Mouse (Mus musculus) kidney, embryonic 14.5 days (tissue): ENCODE data around the gene Zfp821. TPM values are rescaled to one million over a fixed set of nuclear protein-coding genes. Genes with fewer than 3 reads are reported as not detected.

ENCODE experiments used
- ATAC-seq: fragments of 200-750 bp; cut with Nextera tagmentation; 2 replicates; pipeline ENCODE4 v1.8.0; 2017; ENCODE audit warnings: moderate number of reproducible peaks, mild to moderate bottlenecking, moderate TSS enrichment, moderate library complexity; ENCODE audit not compliant: low FRiP score, low TSS enrichment
- H3K27ac ChIP-seq: fragments of 300-500 bp; sonication (generic); 2 replicates; pipeline ENCODE4 v1.5.1; 2014; ENCODE audit warnings: low read depth, mild to moderate bottlenecking, low read length, moderate library complexity, mixed read lengths
- H3K27me3 ChIP-seq: fragments of 300-500 bp; sonication (generic); 2 replicates; pipeline ENCODE4 v1.6.1; 2014; ENCODE audit warnings: mild to moderate bottlenecking, low read length; ENCODE audit not compliant: control insufficient read depth, insufficient read depth
- H3K36me3 ChIP-seq: fragments of 300-500 bp; sonication (generic); 2 replicates; pipeline ENCODE4 v1.6.1; 2014; ENCODE audit warnings: low read length, mixed read lengths; ENCODE audit not compliant: control insufficient read depth, insufficient read depth
- H3K4me1 ChIP-seq: fragments of 300-500 bp; sonication (generic); 2 replicates; pipeline ENCODE4 v1.6.1; 2014; ENCODE audit warnings: low read length, mixed read lengths; ENCODE audit not compliant: control insufficient read depth, insufficient read depth
- H3K4me2 ChIP-seq: fragments of 300-500 bp; sonication (generic); replicated peaks from 2 replicates; pipeline ENCODE4 v1.6.1; 2014; ENCODE audit warnings: low read depth, mild to moderate bottlenecking, low read length
- H3K4me3 ChIP-seq: fragments of 300-500 bp; sonication (generic); 2 replicates; pipeline ENCODE4 v1.5.1; 2014; ENCODE audit warnings: mild to moderate bottlenecking, low read length
- H3K9ac ChIP-seq: fragments of 300-500 bp; sonication (generic); 2 replicates; pipeline ENCODE4 v1.6.1; 2014; ENCODE audit warnings: low read depth, mild to moderate bottlenecking, low read length, moderate library complexity
- H3K9me3 ChIP-seq: fragments of 300-500 bp; sonication (generic); 2 replicates; pipeline ENCODE4 v1.6.1; 2016; ENCODE audit warnings: low read length; ENCODE audit not compliant: control insufficient read depth
- WGBS: fragments of 180-500 bp; shearing (Covaris S2); extraction: QIAGEN DNeasy Blood & Tissue Kit; methylation state at CpG from one replicate; pipeline ENCODE4 v1.1.7; 2014; 5-methylcytosine and 5-hydroxymethylcytosine counted together
- polyA plus RNA-seq: library from polyadenylated mRNA; unstranded; fragments of >200 nt; fragmentation: Nextera tagmentation; extraction: Ambion mirVana; gene quantifications from 2 replicates; pipeline ENCODE4 v1.2.1, GENCODE M21; 2014

Gene Zfp821
- polyA plus RNA-seq, 1 experiment from 2014 or later: 36.2 TPM

DNA sequence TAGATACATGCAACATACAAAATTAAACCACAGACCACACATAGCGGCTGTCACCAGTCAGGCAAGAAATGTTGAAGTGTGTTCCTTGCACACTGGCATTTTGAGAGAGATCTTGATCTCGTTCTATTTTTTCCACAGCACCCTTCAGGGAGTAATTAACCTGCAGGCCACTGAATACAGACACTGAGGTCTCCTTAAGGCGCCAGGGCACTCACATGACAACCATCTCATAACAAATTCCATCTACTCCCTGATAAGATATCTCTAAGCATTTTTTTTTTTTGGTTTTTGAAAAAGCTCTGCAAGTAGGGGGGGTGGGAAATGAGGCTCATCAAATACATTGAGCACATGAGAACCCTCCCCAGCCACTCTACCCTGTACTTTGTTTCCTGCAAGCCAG, 51.5 kb downstream of the Zfp821 start:
- H3K4me1 ChIP-seq: no peaks in the 10 kb centered on the region
- no peaks in the 10 kb centered on the region for H3K9me3 ChIP-seq
- no peak overlapping the region for H3K27ac ChIP-seq
- no peaks in the 10 kb centered on the region for H3K27me3 ChIP-seq
- no peak overlapping the region for H3K4me3 ChIP-seq
- no peak overlapping the region for H3K4me2 ChIP-seq
- H3K36me3 ChIP-seq: no peaks in the 10 kb centered on the region
- WGBS: 67% methylated on average over 3 of the region's 3 CpGs
- no peak for ATAC-seq
- H3K9ac ChIP-seq: no peak overlapping the region

DNA sequence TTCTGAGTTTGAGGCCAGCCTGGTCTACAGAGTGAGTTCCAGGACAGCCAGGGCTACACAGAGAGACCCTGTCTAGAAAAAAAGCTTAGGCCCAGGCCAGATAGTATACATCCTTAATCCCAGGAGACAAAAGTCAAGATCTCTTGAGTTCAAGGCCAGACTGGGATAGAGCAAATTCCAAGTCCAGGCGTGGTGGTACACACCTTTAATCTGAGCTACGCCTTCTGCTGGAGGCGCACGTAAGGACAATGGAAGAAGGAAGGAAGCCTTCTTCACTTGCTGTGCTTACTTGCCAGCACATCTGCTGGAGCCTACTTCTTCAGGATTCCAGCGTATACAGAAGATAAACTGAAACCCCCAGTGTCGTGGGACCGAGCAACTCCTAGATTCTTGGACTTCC, 54.1 kb downstream of the Zfp821 start:
- no peak for ATAC-seq
- H3K27me3 ChIP-seq: no peaks in the 10 kb centered on the region
- H3K9ac ChIP-seq: no peak overlapping the region
- H3K4me2 ChIP-seq: no peak overlapping the region
- H3K27ac ChIP-seq: no peak overlapping the region
- H3K36me3 ChIP-seq: no peaks in the 10 kb centered on the region
- H3K4me3 ChIP-seq: no peak overlapping the region
- WGBS: 93% methylated on average over 7 of the region's 7 CpGs
- 0 out of 2 replicates have a peak, but pooled peaks cover 3% of the 10 kb centered on the region for H3K9me3 ChIP-seq
- H3K4me1 ChIP-seq: no peaks in the 10 kb centered on the region

GRCm38 (mm10) chr8:109760221-109760620, 54.9 kb downstream of the Zfp821 start:
- no peaks in the 10 kb centered on the region for H3K4me1 ChIP-seq
- H3K27me3 ChIP-seq: no peaks in the 10 kb centered on the region
- 60% methylated on average over 1 of the region's 1 CpGs for WGBS
- H3K4me2 ChIP-seq: no peak overlapping the region
- no peak for ATAC-seq
- H3K4me3 ChIP-seq: no peak overlapping the region
- no peaks in the 10 kb centered on the region for H3K36me3 ChIP-seq
- no peak overlapping the region for H3K9ac ChIP-seq
- no peak overlapping the region for H3K27ac ChIP-seq
- H3K9me3 ChIP-seq: 0 out of 2 replicates have a peak, but pooled peaks cover 3% of the 10 kb centered on the region

- no peaks in the 10 kb centered on the region for H3K36me3 ChIP-seq
- H3K9me3 ChIP-seq: 0 out of 2 replicates have a peak, but pooled peaks cover 3% of the 10 kb centered on the region
- H3K9ac ChIP-seq: no peak overlapping the region
- H3K4me2 ChIP-seq: no peak overlapping the region
- H3K4me1 ChIP-seq: no peaks in the 10 kb centered on the region
- ATAC-seq: no peak
- WGBS: 79% methylated on average over 6 of the region's 6 CpGs
- H3K27ac ChIP-seq: no peak overlapping the region
- no peaks in the 10 kb centered on the region for H3K27me3 ChIP-seq
- H3K4me3 ChIP-seq: no peak overlapping the region
Measured at GRCm38 (mm10) chr8:109764031-109764430, 58.7 kb downstream of the Zfp821 start.

DNA sequence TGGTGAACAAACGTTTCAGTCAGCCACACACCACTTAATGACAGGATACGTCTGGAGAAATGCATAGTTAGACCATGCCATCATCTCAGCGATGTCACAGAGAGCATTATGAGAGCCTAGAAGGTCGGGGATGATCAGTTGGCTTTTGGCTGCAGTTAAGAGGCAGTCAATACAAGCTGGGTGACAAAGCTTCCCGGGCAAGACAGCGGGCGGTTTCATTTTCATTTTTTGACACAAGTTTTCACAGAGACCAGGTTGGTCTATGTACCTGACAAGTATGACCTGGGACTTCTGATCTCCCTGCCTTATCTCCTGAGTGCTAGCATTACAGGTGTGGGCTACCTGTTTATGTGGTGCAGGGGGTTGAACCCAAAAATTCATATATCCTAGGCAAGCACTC, 60.7 kb downstream of the Zfp821 start:
- WGBS: 72% methylated on average over 7 of the region's 7 CpGs

DNA sequence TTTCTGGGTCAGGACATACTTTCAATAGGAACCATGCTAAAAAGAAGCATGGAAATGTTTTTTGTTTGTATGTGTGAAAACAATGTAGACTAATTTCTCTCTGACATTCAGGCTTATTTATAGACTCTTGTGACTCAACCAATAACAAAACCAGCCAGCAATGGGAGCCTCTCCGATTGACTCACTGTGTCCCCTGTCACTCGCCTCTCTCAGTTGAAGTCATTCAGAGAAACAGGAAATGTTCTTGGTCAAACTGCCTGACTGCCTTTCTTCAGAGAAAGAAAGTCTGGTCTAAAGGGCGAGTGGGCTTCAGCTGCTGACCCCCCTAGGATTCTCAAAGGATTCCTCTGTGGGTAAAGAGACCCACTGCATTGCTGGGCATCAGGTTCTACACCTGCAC, 67.8 kb downstream of the Zfp821 start:
- H3K27me3 ChIP-seq: peaks cover 3% of the 10 kb centered on the region; the same call in 1 of the 2 replicates
- ATAC-seq: no peak
- no peaks in the 10 kb centered on the region for H3K9me3 ChIP-seq
- no peaks in the 10 kb centered on the region for H3K36me3 ChIP-seq
- no peaks in the 10 kb centered on the region for H3K4me1 ChIP-seq
- no peak overlapping the region for H3K4me3 ChIP-seq
- WGBS: 48% methylated on average over 3 of the region's 3 CpGs
- H3K4me2 ChIP-seq: no peak overlapping the region
- H3K27ac ChIP-seq: no peak overlapping the region
- H3K9ac ChIP-seq: no peak overlapping the region

More for the DNA sequence above, 60.7 kb downstream of the Zfp821 start:
- Histone ChIP-seq H3K36me3 (no peaks in the 10 kb centered on the region), H3K4me3 (no peak overlapping the region), H3K4me2 (no peak overlapping the region), H3K27me3 (no peaks in the 10 kb centered on the region; the same call in 1 of the 2 replicates), H3K9ac (no peak overlapping the region), H3K27ac (no peak overlapping the region), H3K9me3 (0 out of 2 replicates have a peak, but pooled peaks cover 3% of the 10 kb centered on the region), H3K4me1 (no peaks in the 10 kb centered on the region)
- no peak for ATAC-seq

Other genes with a start within 250 kb of the Zfp821 start
- 0.12 TPM in 1 of 2 replicates, not detected in the other for gene Pmfbp1, start 211.5 kb upstream of the Zfp821 start, polyA plus RNA-seq
- gene Dhx38, start 139.7 kb upstream of the Zfp821 start, polyA plus RNA-seq: 12.4 and 25.0 TPM in 2 replicates
- gene Txnl4b, start 139.7 kb upstream of the Zfp821 start, polyA plus RNA-seq: 24.6 and 27.6 TPM in 2 replicates
- 3.4 and 3.8 TPM in 2 replicates for gene Hp, start 126.4 kb upstream of the Zfp821 start, polyA plus RNA-seq
- 45.6 and 48.3 TPM in 2 replicates for gene Dhodh, start 96.9 kb upstream of the Zfp821 start, polyA plus RNA-seq
- gene Pkd1l3, start 91.0 kb upstream of the Zfp821 start, polyA plus RNA-seq: 0.28 TPM in 1 of 2 replicates, not detected in the other
- 115 and 143 TPM in 2 replicates for gene Ist1, start 12.3 kb upstream of the Zfp821 start, polyA plus RNA-seq
- gene Atxn1l, start 32.2 kb downstream of the Zfp821 start, polyA plus RNA-seq: 5.4 and 5.6 TPM in 2 replicates
- gene Ap1g1, start 73.0 kb downstream of the Zfp821 start, polyA plus RNA-seq: 25.3 and 38.8 TPM in 2 replicates
- gene Phlpp2, start 163.0 kb downstream of the Zfp821 start, polyA plus RNA-seq: 4.3 and 5.6 TPM in 2 replicates